Mouse (Mus musculus): Measurements from ENCODE around the gene Pef1. TPM values are rescaled to one million over a fixed set of nuclear protein-coding genes. Genes with fewer than 3 reads are reported as not detected.

The Pef1 gene
- polyA plus RNA-seq, 1 experiment from 2014 or later: 63.2 TPM

GRCm38 (mm10) chr4:130112732-130113131, 10.4 kb downstream of the Pef1 start:
- ATAC-seq (no peak), DNase-seq (ENCODE audit: low read depth, low spot score) (no peak)
- no peak for TF ChIP-seq CTCF (IDR thresholded peaks at IDR 0.05)
- in situ Hi-C loops (cut with MboI; ENCODE audit: low pct_unique_long_range_greater_than_20kb): no loop called here
- CTCF ChIA-PET: interaction anchor here (0.7 to 1.2 kb wide), 4 partner anchors 9 to 18 kb away, joined by 3 to 5 read pairs (median 3); partner anchors contain the start of gene Pef1
- H3K27me3 ChIP-seq: no peaks in the 10 kb centered on the region
- POLR2A ChIA-PET: no interaction called here

- TF ChIP-seq CTCF (IDR thresholded peaks at IDR 0.05): no peak
- no peak for DNase-seq (ENCODE audit: low read depth, low spot score)
- no peaks in the 10 kb centered on the region for H3K27me3 ChIP-seq
- CTCF ChIA-PET: interaction anchor here (1.1 kb wide), 1 partner anchor 8 kb away, joined by 5 read pairs; no protein-coding TSS in a partner anchor
- no peak for ATAC-seq
- in situ Hi-C loops (cut with MboI; ENCODE audit: low pct_unique_long_range_greater_than_20kb): no loop called here
- POLR2A ChIA-PET: no interaction called here
Observed at GRCm38 (mm10) chr4:130120752-130121151, 18.4 kb downstream of the Pef1 start.

- in situ Hi-C loops (cut with MboI; ENCODE audit: low pct_unique_long_range_greater_than_20kb): no loop called here
- DNase-seq (ENCODE audit: low read depth, low spot score): no peak
- ATAC-seq: no peak
- ChIA-PET CTCF (interaction anchor here (1.1 to 1.7 kb wide), 4 partner anchors 9 to 67 kb away, joined by 5 to 6 read pairs (median 6); no protein-coding TSS in a partner anchor), POLR2A (no interaction called here)
- H3K27me3 ChIP-seq: no peaks in the 10 kb centered on the region
- TF ChIP-seq CTCF (IDR thresholded peaks at IDR 0.05): no peak
Observed at GRCm38 (mm10) chr4:130121560-130121959, 19.2 kb downstream of the Pef1 start.

- no peak for ATAC-seq
- CTCF ChIA-PET: no interaction called here
- in situ Hi-C loops (cut with MboI; ENCODE audit: low pct_unique_long_range_greater_than_20kb): no loop called here
- no peaks in the 10 kb centered on the region for H3K27me3 ChIP-seq
- POLR2A ChIA-PET: interaction anchor here (0.7 kb wide), 1 partner anchor 14 kb away, joined by 3 read pairs; no protein-coding TSS in a partner anchor
- no peak for DNase-seq (ENCODE audit: low read depth, low spot score)
- no peak for TF ChIP-seq CTCF (IDR thresholded peaks at IDR 0.05)
Observed at GRCm38 (mm10) chr4:130123020-130123419, 20.7 kb downstream of the Pef1 start.

- no peaks in the 10 kb centered on the region for H3K27me3 ChIP-seq
- CTCF ChIA-PET: no interaction called here
- ATAC-seq: no peak
- POLR2A ChIA-PET: no interaction called here
- in situ Hi-C loops (cut with MboI; ENCODE audit: low pct_unique_long_range_greater_than_20kb): no loop called here
- no peak for TF ChIP-seq CTCF (IDR thresholded peaks at IDR 0.05)
- no peak for DNase-seq (ENCODE audit: low read depth, low spot score)
Observed at GRCm38 (mm10) chr4:130124110-130124509, 21.8 kb downstream of the Pef1 start.

- TF ChIP-seq CTCF (IDR thresholded peaks at IDR 0.05): no peak
- H3K27me3 ChIP-seq: no peaks in the 10 kb centered on the region
- DNase-seq (ENCODE audit: low read depth, low spot score) (no peak), ATAC-seq (no peak)
- ChIA-PET CTCF (no interaction called here), POLR2A (no interaction called here)
- in situ Hi-C loops (cut with MboI; ENCODE audit: low pct_unique_long_range_greater_than_20kb): no loop called here
Observed at GRCm38 (mm10) chr4:130125164-130125563, 22.8 kb downstream of the Pef1 start.

GRCm38 (mm10) chr4:130125935-130126334, 23.6 kb downstream of the Pef1 start:
- CTCF ChIA-PET: no interaction called here
- no peak for TF ChIP-seq CTCF (IDR thresholded peaks at IDR 0.05)
- in situ Hi-C loops (cut with MboI; ENCODE audit: low pct_unique_long_range_greater_than_20kb): no loop called here
- no peak for ATAC-seq
- H3K27me3 ChIP-seq: no peaks in the 10 kb centered on the region
- POLR2A ChIA-PET: no interaction called here
- DNase-seq (ENCODE audit: low read depth, low spot score): no peak

GRCm38 (mm10) chr4:130128907-130129306, 26.5 kb downstream of the Pef1 start:
- CTCF ChIA-PET: interaction anchor here (1.2 kb wide), 1 partner anchor 17 kb away, joined by 3 read pairs; no protein-coding TSS in a partner anchor

GRCm38 (mm10) chr4:130130082-130130481, 27.7 kb downstream of the Pef1 start:
- DNase-seq (ENCODE audit: low read depth, low spot score) (no peak), ATAC-seq (peak; percentile 53)
- ChIA-PET POLR2A (interaction anchor here (0.7 to 1.1 kb wide), 2 partner anchors 18 to 41 kb away, joined by 3 read pairs; no protein-coding TSS in a partner anchor), CTCF (interaction anchor here (0.8 kb wide), 1 partner anchor 18 kb away, joined by 3 read pairs; no protein-coding TSS in a partner anchor)
- in situ Hi-C loops (cut with MboI; ENCODE audit: low pct_unique_long_range_greater_than_20kb): no loop called here
- no peaks in the 10 kb centered on the region for H3K27me3 ChIP-seq
- TF ChIP-seq CTCF (IDR thresholded peaks at IDR 0.05): no peak

More at GRCm38 (mm10) chr4:130128907-130129306, 26.5 kb downstream of the Pef1 start:
- in situ Hi-C loops (cut with MboI; ENCODE audit: low pct_unique_long_range_greater_than_20kb): no loop called here
- no peak for TF ChIP-seq CTCF (IDR thresholded peaks at IDR 0.05)
- DNase-seq (ENCODE audit: low read depth, low spot score) (no peak), ATAC-seq (no peak)
- no peaks in the 10 kb centered on the region for H3K27me3 ChIP-seq
- POLR2A ChIA-PET: interaction anchor here (1.0 to 1.2 kb wide), 2 partner anchors 14 to 24 kb away, joined by 3 read pairs; no protein-coding TSS in a partner anchor

- CTCF ChIA-PET: interaction anchor here (0.8 to 1.0 kb wide), 2 partner anchors 15 to 19 kb away, joined by 3 read pairs; no protein-coding TSS in a partner anchor
- H3K27me3 ChIP-seq: no peaks in the 10 kb centered on the region
- POLR2A ChIA-PET: interaction anchor here (0.7 to 1.1 kb wide), 2 partner anchors 19 to 42 kb away, joined by 3 read pairs; no protein-coding TSS in a partner anchor
- no peak for TF ChIP-seq CTCF (IDR thresholded peaks at IDR 0.05)
- no peak for ATAC-seq
- in situ Hi-C loops (cut with MboI; ENCODE audit: low pct_unique_long_range_greater_than_20kb): no loop called here
- no peak for DNase-seq (ENCODE audit: low read depth, low spot score)
Observed at GRCm38 (mm10) chr4:130130641-130131350, 28.4 kb downstream of the Pef1 start.

GRCm38 (mm10) chr4:130131448-130132105, 29.2 kb downstream of the Pef1 start:
- TF ChIP-seq CTCF (IDR thresholded peaks at IDR 0.05): no peak
- H3K27me3 ChIP-seq: no peaks in the 10 kb centered on the region
- DNase-seq (ENCODE audit: low read depth, low spot score): no peak
- in situ Hi-C loops (cut with MboI; ENCODE audit: low pct_unique_long_range_greater_than_20kb): no loop called here
- CTCF ChIA-PET: interaction anchor here (1.0 kb wide), 1 partner anchor 16 kb away, joined by 3 read pairs; no protein-coding TSS in a partner anchor
- no peak for ATAC-seq
- POLR2A ChIA-PET: no interaction called here
